Mouse (Mus musculus) right cerebral cortex, adult 2 months (tissue): ENCODE measurements around the gene Lgr6.
A peak's percentile ranks its signal among the peaks of the same experiment; 100 is the strongest.

Source experiments
- DNase-seq, 2 experiments: peaks; one replicate each; pipeline ENCODE4 v3.0.0; 2021 to 2022; ENCODE audit warnings: low spot score in 2 of 2

Lgr6 gene

DNA sequence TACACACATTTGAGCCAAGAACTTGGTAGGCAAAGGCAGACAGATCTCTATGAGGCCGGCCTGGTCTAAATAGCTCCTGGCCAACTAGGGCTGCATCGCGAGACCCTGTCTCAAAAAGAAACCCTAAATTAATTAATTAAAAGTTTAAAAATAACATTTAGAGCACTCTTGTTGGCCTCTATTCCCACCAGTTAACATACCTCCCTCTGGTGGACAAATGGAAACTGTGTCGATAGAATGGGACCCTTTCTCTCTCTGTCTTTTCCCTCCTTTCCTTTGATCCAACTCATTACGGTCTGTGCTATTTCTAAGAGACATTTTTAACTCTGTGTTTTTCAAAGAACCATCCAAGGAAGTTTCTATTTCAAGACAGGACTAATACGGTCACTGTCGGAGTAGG, 144.4 kb downstream of the Lgr6 start:
- no peak for DNase-seq

DNA sequence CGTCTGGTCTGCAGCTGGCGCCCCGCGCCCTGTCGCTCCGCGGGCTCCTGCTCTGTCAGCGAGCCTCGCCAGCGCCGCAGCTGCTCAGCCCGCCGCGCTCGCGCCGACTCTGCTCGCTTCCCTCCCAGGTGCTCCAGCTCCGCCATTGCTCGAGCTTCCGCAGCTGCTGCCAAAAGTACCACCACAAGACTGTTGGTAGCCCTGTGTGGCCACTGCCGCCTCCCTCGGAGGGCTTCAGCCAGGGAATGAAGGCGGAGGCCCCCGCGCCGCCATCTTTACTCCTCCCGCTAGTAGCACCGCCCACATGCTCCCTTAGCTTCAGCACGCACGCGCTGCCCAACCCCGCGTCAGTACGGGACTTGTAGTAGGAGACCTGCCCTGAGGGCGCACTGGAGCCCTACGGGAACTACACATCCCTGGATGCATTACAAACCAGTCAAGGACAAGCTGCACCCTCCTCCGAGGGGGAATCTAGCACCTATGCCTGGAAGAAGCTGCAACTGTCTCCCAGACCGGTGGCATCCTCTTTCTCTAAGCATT, 149.4 kb downstream of the Lgr6 start, which contains the start of gene Ppp1r12b:
TSS of gene Ppp1r12b (minus strand) at position 306 of the 540 bp plus-strand sequence.
- DNase-seq: peak; percentile 97 to 98

DNA sequence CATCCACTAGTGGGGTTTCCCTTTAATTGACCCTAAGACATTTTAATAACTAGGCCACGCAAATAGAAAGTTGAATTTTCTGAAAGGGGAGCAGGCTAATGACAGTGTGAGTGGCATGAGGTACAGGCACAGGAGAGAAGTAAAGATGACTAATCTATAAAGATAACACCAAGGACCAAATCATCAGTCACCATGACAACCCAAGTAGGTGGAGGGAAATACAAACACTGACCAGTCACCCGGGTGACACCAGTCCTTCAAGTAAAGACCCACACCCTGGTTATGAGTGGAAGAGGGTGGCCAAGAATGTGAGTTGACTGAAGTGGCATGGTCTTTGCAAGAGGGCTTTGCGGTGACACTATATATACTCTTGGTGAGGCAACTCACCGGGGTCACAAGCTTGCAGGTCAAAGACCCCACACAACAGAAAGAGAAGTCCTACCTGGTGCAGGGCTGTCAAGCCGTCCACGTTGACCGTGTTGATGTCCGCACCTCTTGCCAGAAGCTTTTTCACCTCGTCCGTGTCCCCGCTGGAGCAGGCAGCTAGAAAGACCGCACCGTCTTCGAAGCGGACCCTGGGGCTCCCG, 149.9 kb downstream of the Lgr6 start:
- DNase-seq: no peak

DNA sequence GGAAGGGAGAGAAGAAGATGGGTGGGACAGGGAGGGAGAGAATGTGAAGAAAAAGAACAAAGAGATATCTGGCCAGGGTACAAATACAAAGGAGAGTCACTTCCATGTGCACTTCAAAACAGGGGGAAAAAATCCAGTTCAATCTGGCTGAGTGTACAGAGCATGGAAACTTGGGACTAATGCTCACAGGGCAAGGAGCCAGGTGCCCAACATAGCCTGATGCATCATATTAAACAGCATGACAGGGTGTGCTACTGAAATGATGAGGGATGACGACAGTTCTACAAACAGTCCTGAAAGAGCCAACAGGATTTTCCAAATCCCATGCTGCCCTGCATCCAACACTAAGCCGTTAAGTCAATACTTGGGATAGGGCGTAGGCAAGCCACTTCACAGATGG, 155.1 kb downstream of the Lgr6 start:
- no peak for DNase-seq

DNA sequence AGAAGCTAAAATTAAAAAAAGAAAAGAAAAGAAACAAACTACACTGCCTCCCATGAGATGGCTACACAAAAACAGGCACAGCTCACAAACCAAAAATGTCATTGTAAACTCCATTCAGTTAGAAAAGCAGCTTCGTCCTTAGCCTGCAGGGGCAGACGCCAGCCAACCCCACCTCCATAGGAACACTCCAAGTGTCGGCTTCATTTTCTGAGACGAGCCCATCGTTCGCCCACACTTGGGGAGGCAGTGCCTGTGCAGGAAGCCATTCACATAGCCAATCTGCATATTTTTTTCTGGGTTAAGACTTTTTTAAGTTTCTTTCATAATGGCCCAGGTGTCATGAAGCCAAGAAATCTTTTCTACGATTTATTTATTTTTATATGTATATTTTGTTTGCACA, 157.5 kb downstream of the Lgr6 start:
- DNase-seq: no peak

DNA sequence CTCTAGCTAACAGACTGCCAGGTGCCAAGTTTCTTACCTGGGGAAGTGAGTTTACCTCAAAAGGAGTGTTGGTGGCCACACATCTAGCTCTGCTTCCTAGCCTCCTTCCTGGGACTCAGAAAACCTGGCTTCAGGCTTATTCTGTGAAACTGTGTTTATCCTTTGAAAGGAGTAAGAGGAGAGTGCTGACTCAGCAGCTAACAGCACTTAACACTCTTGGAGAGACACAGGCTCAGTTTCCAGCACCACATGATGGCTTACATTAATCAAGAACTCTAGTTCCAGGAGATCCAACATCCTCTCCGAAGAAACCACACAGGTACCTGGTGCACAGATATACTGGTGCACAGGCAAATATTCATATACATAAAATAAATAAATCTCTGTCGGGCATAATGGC, 162.2 kb downstream of the Lgr6 start:
- no peak for DNase-seq

DNA sequence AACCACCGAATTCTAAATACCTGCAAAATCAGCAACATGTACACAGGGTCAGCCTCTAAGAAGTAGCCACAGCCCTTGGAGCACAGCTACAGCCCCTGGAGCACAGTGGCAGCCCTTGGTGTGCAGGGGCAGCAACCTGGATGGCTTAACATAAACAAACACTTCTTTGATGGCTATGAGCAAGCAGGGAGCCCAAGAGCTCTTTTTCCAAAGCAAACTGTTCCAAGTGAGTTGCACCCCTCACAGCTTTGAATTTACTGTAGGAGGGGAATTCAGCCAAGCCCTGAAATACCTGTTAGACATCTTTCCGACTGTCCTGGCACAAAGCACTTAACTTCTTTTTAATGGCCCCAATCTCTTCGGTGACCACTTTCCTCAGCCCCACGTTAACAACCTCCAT, 164.2 kb downstream of the Lgr6 start:
- no peak for DNase-seq

DNA sequence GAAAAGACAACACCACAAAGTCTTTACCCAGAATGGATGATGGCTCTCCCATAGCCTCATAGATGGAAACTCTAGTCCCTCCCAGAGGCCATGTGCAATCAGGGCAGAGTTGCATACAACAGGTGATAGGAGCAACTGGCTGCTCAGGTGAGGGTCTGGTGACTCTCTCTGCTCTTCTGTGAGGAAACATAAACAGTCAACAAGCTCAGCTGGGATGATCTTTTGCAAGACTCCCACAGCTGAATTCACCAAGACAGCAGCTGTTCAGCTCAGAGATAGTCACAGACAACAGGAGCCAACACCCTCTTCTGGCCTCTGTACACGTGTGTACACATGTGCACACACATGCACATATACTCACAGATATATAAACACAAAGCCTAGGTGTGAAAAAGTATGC, 166.8 kb downstream of the Lgr6 start:
- no peak for DNase-seq

DNA sequence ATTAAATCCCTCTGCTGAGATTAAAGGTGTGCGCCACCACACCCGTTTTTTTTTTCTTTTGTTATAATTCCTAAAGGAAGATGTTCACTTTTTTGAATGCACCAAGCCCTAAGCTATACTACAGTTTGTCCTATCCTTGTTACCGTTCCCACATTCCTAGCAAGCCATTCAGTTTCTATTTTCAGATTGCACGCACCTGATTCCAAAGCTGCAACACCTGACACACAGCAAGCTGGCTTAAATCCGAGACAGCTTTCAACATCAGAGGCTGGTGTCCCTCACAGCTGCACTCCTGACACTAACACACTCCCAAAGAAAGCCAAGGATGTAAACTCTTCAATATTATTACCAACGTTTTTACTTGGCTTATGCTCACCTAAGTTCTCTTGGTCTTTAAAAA, 168.7 kb downstream of the Lgr6 start:
- no peak for DNase-seq
